Mouse (Mus musculus) frontal cortex, postnatal 25 days (tissue): ENCODE data around the gene Fam160b1.

Experiments used
- DNase-seq, 2 experiments: peaks; one replicate each; pipeline ENCODE4 v3.0.0; 2022; ENCODE audit warnings: low spot score in 2 of 2

The Fam160b1 gene

DNA sequence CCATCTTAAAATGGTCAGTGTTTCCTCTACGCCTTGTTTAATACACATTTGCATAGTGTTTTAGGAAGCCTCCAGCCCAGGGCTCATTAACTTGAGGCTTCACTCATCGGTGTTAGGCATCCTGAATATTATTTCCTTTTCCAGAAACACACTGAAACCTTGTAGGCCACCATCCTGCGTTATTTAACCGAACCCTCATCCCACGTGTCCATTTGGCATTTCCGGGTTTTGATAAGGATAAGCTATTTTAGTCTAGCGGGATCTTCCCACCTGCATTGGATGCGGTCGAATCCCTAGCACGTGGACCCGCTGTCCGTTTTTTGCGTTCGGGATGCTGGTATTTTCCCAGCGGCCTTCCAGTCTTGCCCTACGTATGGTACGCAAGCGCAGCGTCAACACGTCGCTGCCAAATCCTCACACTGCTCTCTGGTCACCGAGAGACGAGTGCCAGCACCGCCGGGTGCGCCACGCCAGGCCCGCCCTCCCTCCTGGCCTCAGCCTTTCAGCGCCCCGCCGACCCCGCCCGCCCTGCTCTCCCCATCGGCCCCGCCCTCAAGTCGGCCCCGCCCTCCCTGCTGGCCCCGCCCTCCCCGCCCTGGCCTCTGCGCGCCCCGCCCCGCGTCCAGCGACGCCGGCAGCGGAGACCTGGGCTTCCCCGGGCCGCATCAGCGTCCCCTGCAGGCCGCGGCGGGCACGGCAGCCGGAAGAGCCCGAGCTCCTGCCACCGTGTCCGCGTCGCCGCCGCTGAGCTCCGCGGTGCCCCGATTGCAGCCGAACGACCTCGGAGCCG is at the start of gene Fam160b1:
Gene Fam160b1 (plus strand): TSS at position 340 of the 790 bp plus-strand sequence.
- peak; percentile 80 to 86 for DNase-seq

DNA sequence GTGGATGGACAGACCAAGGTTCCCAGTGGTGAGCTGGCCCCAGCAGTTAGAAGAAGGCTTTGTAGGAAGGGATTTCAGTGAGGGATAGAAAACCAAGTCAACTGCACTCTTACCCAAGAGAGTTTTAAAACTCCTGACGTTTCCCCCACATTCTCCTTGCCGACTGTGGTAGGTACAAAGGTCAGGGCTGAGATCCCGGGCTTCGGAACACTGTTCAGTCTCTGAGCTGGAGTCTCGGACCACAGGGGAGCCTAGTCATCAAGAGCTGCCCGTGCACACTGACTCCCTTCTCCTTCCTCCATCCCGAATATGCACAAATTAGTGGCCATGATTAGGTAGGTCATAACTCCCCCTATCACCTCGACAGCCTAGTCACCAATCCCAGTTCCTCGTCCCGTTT is 47.3 kb upstream of the Fam160b1 start:
- no peak for DNase-seq

- no peak for DNase-seq
Observed at GRCm38 (mm10) chr19:57313891-57314345, 46.6 kb upstream of the Fam160b1 start.

- peak in 1 of 2 experiments; percentile 24 for DNase-seq
Observed at GRCm38 (mm10) chr19:57314346-57315012, 46.0 kb upstream of the Fam160b1 start, which contains the start of gene Ablim1. TSS of gene Ablim1 (minus strand) at chr19:57314919.

DNA sequence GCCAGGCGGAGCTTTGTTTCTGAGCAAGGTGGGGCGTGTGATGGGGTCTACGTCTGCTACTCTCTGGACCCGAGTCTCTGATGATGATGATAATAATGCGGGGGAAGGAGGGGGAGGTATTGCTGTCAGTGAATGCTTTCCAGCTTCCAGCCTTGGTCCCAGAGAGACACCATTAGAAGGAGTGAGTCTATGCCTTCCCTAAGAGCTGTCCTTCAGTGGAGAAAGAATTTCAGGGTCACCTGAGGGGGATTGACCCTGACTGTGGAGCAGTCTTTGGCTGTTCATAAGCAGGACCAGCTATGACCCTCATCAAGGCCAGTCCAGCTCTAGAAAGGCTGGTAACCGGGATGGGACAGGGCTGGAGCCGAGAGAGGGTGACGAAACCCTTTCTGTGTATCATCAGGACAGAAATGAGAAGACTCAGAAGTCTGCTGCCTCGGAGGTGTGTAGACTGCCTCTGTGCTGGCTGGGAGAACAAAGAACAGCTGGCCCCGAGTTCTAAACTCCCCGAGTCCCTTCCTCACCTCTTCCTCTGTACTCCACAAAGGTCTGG is 45.4 kb upstream of the Fam160b1 start:
- no peak for DNase-seq

GRCm38 (mm10) chr19:57316597-57316996 is 43.9 kb upstream of the Fam160b1 start:
- no peak for DNase-seq

DNA sequence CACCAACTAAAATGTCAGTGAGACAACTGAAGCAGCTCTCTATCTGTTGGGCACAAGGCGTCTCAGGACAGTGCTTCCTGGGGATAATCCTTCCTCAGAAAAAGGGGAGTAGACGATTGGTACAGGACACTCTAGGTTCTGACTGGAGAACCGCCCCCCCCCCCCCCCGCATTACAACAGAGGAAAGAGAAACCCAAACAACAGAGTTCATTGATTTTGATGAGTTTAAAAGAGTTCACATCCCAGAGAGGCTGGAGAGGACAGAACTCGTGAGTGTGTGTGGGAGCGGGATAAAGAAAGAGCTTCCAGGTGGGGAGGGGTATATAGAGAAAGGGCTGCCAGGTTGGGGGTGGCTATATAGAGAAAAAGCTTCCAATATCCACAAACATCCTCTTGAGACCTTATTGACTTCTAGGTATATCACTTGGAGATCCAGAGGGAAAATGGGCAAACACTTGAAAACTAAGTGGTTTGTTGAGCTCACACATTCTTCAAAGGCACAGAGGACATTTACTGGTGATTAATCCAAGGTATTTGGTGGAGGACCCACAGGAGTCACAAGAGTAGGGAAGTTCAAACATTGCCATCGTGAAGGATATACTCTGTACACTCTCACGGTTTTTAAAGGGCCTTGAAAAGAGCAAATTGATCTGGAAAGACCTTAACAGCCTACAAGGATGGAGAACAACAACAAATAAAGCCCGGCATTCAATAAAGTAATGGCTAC is 39.7 kb upstream of the Fam160b1 start:
- no peak for DNase-seq

DNA sequence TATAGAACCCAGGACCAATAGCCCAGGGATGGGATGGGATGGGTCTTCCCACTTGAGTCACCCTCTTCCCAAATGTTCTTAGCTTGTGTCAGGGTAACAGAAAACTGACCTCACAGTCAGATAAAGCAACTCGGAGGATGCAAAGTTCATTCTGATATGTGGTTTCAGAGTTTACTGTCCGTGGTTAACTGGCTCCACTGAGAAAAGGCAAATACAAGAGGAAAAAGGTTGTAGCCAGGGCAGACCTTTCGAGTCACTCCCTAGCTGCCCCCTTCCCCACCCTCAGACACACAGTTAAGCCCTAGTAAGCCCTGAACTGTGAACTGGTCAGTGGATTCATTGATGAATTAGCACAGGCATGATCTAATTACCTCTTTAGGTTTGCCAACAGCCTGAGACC is 38.6 kb upstream of the Fam160b1 start:
- DNase-seq, result no peak

GRCm38 (mm10) chr19:57322491-57322890 is 38.0 kb upstream of the Fam160b1 start:
- DNase-seq, result no peak

GRCm38 (mm10) chr19:57323087-57323486 is 37.4 kb upstream of the Fam160b1 start:
- no peak for DNase-seq

GRCm38 (mm10) chr19:57325748-57326300 is 34.7 kb upstream of the Fam160b1 start:
- DNase-seq, result peak; percentile 56 to 59

GRCm38 (mm10) chr19:57327679-57328078 is 32.8 kb upstream of the Fam160b1 start:
- DNase-seq, result no peak

DNA sequence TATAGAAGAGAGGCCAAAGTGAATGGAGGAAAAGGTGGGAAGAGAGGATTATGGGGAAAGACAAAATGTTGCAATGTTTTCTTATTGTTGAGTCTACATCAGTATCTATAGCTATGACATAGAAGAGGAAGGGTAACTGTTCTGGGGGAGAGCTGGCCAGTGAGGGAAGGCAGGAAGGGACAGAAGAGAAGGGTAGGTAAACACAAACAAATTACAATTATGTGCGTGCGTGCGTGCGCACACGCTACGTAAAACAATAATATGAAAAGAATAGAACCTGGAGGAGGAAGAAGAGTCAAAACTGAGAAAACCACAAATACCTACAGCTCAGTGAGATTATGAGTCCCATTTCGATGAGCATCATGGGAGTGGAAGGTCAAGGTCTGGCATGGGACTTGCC is 32.2 kb upstream of the Fam160b1 start:
- no peak for DNase-seq

DNA sequence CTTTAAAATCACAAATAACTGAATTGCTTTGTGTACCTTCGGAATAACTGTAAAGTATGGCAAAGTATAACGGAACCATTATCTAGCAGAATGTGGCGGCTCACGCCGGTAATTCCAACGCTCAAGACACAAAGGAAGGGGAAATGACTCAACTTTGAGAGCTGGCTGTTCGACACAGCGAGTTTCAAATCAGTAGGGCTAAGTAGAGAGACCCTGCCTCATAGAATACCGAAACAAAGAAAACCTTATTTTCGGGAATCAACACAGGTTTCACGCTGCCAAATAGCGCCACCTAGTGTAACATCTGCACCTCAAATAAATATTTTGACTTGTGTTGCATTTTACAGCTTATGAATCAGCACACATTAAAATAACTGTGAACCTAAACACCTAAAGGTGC is 31.7 kb upstream of the Fam160b1 start:
- DNase-seq, result no peak

DNA sequence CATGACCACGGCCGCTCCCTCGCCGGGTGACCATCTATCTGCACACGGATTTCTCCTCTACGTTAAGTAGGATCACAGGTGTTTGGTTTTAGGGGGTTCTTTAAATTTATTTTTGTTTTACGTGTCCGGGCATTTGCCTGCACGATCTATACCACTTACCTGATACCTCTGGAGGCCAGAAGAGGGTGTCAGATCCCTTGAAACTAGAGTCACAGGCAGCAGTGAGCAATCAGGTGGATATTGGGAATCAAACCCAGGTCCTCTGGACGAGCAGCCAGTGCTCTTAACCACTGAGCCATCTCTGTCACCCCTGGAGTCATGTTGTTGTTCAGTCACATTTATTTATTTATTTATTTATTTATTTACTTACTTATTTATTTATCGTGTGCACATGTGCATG is 30.2 kb upstream of the Fam160b1 start:
- DNase-seq, result no peak

- DNase-seq, result no peak
Observed at GRCm38 (mm10) chr19:57331237-57331636, 29.2 kb upstream of the Fam160b1 start.

GRCm38 (mm10) chr19:57333356-57333755 is 27.1 kb upstream of the Fam160b1 start:
- no peak for DNase-seq

DNA sequence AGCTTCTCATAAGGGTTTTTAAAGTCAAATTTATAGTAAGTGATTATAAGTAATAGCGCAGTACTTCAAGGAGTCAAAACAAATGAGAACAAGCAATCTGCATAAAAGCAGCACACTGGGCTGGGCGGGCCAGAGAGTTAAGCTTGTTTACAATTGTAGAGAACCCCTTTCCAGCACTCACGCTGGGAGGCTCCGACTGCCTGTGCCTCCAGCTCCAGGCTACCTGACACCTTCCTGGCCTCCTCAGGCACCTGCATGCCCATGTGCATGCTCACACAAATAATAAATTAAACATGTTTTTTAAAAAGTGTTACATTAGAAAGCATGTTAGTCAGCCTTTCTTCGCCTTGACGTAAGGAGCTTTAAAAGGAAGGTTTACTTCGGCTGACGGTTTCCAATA is 25.3 kb upstream of the Fam160b1 start:
- no peak for DNase-seq

DNA sequence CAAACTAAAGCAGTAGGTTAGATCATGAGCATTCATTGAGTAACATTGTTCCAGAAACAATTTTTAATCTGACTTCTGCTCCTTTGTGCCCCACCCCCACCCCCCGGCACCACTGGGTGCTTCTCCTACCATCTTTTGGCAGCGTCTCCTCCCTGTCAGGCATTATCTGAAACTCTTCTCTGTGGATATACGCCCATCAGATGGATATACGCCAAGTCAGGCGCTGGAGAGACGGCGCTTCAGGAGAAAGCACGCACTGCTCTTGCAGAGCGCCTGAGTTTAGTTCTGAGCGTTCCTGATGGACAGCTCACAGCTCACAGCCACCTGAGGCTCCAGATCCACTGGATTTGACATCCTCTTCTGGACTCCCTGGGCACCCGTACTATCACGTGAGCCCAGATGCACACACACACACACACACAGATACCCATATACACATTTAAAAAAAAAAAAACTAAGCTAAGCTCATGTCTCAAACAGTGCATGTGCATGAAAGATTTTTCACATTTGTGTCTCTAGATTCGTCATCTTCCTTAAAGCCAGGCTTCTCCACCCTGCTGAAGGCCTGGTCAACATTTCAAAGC is 21.1 kb upstream of the Fam160b1 start:
- DNase-seq, result no peak

- DNase-seq, result no peak
Observed at GRCm38 (mm10) chr19:57340900-57341742, 19.4 kb upstream of the Fam160b1 start.
